Mouse (Mus musculus) erythroblast, embryonic 14.5 days (primary cell): ENCODE data around the gene Ndufa4.

Experiments used
- GATA1 ChIP-seq: IDR thresholded peaks from 2 replicates; pipeline ENCODE4 v1.6.1; 2012; ENCODE audit warnings: low read length, inconsistent platforms, mixed read lengths
- TAL1 ChIP-seq: IDR thresholded peaks from 3 replicates; pipeline ENCODE4 v1.6.1; 2012; ENCODE audit warnings: low read length, inconsistent platforms, mixed read lengths

- TF ChIP-seq TAL1: no peak
- TF ChIP-seq GATA1: no peak
Observed at GRCm38 (mm10) chr6:11927485-11927884, 20.2 kb upstream of the Ndufa4 start.
